Mouse (Mus musculus): ENCODE measurements around the gene Mtus2.

- no peak for TF ChIP-seq POLR2A (IDR thresholded peaks at IDR 0.05; ENCODE audit: insufficient read length, low read depth)
- TF ChIP-seq MAX (IDR thresholded peaks at IDR 0.05; ENCODE audit: low read depth), result no peak
- no peak for TF ChIP-seq E2F4 (IDR thresholded peaks at IDR 0.05; ENCODE audit: insufficient read depth)
- no peak for TF ChIP-seq MYOG (IDR thresholded peaks at IDR 0.05; ENCODE audit: control insufficient read depth in 1 of 3, insufficient read depth in 1 of 3, insufficient read length in 2 of 3, low read depth in 2 of 3)
- no peak for TF ChIP-seq POLR2AphosphoS2 (IDR thresholded peaks at IDR 0.05; ENCODE audit: insufficient read length, low read depth)
- no peak for TF ChIP-seq MYOD1 (IDR thresholded peaks at IDR 0.05; ENCODE audit: control insufficient read depth in 1 of 3, insufficient read length in 2 of 3, low read depth in 2 of 3)
- TF ChIP-seq TCF12 (IDR thresholded peaks at IDR 0.05; ENCODE audit: insufficient read depth, poor library complexity, severe bottlenecking), result no peak
Observed at GRCm38 (mm10) chr5:147949881-147950280, 7.2 kb upstream of the Mtus2 start.

All from myocyte (in vitro differentiated cells).